Mouse (Mus musculus): Measurements from ENCODE around the gene Gm10277. TPM values are rescaled to one million over a fixed set of nuclear protein-coding genes. Genes with fewer than 3 reads are reported as not detected.

Gm10277 gene
- polyA plus RNA-seq, 1 experiment from 2014 or later = 1.1 TPM

GRCm38 (mm10) chr11:77800491-77800868, 12.9 kb upstream of the Gm10277 start:
- DNase-seq (ENCODE audit: low spot score) = no peak

DNA sequence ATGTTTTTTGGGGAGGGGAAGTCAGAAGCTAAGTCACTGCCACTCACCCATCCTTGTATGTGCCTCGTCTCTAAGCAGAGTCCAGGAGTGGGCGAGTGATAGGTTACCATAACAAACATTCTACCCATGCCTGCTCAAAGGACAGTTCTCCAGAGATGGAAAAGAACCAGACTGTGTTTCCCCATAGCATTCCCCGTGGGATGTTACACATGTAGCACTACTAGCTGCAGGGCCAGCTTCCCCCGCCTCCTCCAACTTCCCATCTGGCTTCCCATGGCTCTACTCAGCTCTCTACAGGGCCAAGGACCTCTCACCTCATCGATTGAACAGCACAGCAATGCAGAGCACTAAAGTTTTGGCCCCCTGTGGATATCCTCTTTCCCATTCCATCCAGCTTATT, 7.7 kb upstream of the Gm10277 start:
- DNase-seq (ENCODE audit: low spot score) = no peak

- DNase-seq (ENCODE audit: low spot score) = peak; percentile 98
Measured at GRCm38 (mm10) chr11:77793238-77793930, 5.8 kb upstream of the Gm10277 start.

- DNase-seq (ENCODE audit: low spot score) = peak; percentile 53
Measured at GRCm38 (mm10) chr11:77792566-77792909, 5.0 kb upstream of the Gm10277 start.

GRCm38 (mm10) chr11:77791752-77792565, 4.4 kb upstream of the Gm10277 start:
- DNase-seq (ENCODE audit: low spot score) = peak; percentile 92

DNA sequence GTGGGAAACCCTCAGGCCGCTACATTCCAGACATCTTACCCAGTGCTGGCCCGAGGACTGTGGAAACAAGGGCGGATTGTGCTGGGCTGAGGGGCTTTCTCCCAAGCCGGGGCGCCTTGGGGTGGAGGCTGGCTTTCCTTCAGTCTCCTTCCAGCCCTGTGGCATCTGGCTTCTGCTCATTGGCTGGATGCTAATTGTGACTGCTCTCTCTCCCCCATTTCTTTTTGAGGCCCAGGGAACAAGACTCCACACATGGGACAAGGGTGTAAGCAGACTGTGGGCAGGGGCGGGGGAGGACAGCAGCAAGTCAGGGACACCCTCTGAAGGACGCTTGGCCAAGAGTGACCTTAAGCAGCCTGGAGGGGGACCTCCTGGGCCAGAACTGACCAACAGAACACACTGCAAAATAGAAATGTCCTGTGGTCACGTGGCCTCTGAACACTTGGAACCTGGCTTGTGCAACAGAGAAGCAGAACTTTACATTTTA, 3.7 kb upstream of the Gm10277 start:
- DNase-seq (ENCODE audit: low spot score) = peak; percentile 8

DNA sequence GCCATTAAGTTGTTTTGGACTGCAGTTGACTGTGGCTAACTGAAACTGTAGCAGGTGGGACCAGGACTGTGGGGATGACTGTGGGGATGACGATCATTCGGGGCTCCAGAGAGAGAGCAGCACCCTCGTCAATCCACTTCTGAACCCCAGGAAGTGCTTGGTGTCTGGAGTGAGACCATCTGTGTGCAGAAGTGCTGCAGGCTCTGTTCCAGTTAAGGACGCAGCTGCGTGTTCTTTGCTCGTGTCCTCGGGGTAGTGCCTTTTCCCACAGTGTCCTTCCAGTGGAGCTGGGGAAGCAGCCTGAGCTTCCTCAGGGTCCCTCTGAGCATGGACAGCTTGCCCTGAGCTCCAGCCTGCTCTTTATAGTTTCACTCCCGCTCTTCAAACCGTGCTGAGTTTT, 2.7 kb upstream of the Gm10277 start:
- DNase-seq (ENCODE audit: low spot score) = peak; percentile 72

DNA sequence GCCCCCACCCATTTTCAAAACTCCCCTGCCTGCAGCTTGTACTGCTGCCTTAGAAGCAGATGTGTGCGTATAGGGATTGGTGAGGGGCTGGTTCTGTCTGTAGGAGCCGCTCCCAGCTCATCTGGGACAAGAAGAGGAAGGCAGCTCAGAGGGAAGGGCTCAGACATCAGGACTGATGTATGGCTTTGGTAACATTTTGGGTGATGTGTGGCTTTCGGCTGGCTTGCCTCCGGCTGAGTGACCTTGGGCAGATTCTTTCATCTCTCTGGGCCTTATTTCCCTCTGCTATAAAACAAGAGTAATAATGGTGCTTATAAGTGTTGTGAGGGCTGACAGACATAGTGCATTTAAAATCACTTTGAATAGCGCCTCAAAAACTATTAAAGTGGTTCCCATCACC, 2.0 kb upstream of the Gm10277 start:
- no peak for DNase-seq (ENCODE audit: low spot score)

- no peak for DNase-seq (ENCODE audit: low spot score)
Measured at GRCm38 (mm10) chr11:77785768-77786561, 1.6 kb downstream of the Gm10277 start.

DNA sequence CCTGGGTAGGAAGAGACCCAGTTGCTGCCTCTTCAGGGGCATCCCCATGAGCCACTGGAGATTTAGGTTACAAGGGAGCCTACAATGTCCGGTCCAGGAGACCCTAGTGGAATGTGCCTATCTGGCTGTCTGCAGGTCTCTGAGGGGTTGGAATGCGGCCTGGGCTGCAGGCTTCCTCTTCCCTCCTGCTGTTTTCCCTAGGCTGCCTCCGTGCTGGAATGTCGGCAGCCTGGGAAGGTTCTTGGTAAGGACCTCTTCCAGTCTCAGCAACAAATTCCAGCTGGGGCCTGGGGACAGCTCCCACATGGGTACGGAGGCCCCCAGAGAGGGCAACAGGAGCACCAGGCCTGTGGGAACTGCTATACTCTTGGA, 2.2 kb downstream of the Gm10277 start:
- DNase-seq (ENCODE audit: low spot score) = no peak

GRCm38 (mm10) chr11:77784894-77785293, 2.7 kb downstream of the Gm10277 start:
- no peak for DNase-seq (ENCODE audit: low spot score)

GRCm38 (mm10) chr11:77783747-77784646, 3.5 kb downstream of the Gm10277 start:
- peak; percentile 66 for DNase-seq (ENCODE audit: low spot score)

DNA sequence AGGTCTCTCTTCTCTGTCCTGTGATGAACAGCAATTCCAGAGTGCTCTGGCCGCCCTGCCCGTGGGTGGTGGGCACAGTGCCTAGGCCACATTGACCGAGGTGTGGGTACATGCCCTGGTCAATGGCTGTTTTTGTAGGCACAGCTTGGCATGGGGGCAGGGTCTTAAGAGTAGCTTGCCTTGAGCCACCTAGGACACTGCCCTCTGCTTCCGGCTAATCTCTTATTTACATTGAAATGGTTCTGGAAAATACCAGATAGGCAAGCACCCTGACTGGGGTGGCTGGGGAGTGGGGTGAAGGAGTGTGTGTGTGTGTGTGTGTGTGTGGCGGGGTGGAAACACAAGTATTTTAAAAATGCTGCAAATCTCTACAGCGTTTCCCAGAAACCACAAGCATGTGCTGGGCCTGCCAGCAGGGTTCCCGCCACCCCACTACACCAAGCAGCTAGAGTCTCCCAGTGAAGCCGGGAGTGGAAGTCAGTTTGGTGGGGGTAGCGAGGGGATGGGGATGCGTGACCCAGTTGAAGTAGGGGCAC, 4.3 kb downstream of the Gm10277 start:
- DNase-seq (ENCODE audit: low spot score) = no peak

GRCm38 (mm10) chr11:77782104-77782815, 5.3 kb downstream of the Gm10277 start:
- no peak for DNase-seq (ENCODE audit: low spot score)

DNA sequence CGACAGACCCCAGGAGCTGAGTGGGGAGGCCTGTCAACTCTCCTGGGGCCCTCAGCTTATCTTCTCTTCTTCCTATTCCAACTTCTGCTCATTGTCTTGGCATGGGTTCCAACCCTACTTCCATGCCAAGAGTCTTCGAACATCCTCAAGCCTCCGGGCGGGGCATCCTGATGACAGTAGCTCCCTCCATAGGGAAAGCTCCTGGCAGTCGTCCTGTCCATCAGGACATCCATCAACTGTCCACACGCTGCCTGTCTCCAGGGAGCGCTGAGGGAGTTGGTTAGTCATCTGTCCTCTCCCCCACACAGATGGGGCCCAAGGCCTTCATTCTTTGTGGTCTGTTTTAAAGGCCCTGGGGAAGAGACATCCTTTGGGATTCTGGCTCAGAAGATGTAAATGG, 6.5 kb downstream of the Gm10277 start:
- no peak for DNase-seq (ENCODE audit: low spot score)

DNA sequence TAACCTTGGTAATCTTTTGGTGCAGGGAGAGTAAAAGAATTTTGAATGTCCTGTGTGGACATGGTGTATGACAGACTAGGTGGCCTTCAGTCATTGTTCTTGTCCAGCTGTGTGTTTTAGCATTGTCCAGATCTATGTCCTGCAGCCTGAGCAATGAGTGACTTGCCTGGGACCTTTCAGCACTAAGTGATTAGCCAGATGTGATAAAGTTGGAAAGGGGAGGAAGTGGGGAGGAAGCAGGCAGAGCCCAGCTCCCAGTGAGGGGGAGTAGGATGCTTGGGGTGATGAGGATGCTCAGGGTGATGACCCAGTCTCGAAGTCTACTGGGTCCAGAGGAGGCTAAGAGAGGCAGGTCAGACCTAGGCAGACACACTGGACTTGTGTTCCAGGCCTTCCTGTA, 8.3 kb downstream of the Gm10277 start:
- DNase-seq (ENCODE audit: low spot score) = no peak

DNA sequence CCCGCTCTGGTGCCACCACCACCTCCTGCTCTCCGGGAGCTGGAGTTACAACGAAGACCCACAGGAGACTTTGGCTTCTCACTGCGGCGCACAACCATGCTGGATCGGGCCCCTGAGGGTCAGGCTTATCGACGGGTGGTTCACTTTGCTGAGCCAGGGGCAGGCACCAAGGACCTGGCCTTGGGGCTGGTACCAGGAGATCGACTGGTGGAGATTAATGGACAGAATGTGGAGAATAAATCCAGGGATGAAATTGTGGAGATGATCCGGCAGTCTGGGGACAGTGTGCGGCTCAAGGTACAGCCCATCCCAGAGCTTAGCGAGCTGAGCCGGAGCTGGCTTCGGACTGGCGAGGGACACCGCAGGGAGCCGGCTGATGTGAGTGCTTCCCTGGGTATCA, 9.6 kb downstream of the Gm10277 start:
- no peak for DNase-seq (ENCODE audit: low spot score)

- no peak for DNase-seq (ENCODE audit: low spot score)
Measured at GRCm38 (mm10) chr11:77777436-77777835, 10.1 kb downstream of the Gm10277 start.

DNA sequence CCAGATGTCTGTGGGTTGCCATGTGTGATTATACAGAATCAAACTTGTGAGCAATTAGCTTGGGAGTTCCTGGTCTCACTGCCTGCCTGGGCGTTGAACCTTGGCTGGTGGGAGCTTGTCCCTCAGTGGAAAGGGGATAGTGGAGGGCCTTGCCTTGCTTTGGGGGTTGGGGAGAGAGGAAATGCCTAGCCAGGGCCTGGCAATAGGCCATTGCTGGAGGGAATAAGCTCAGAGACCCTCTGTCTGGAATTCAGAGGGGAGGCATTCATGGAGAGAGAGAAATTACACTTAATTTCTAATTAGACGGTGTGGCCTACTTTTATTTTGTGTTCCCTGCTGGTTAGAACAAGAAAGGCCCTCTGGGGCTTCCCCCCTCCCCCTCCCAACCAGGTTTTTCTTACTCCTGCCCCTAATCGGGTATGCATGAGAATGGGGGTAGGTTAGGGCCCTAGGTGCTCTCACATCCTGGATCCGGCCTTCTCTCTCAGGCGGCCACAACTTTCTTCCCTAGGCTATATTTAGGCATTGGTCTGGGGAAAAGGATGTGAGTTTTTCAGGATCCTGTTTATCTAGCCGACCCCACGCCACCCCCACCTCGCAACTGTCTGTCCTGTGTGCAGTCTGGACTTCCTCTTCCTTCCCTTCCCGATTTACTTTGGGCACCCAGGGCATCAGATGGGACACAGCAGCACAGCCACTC, 11.7 kb downstream of the Gm10277 start:
- DNase-seq (ENCODE audit: low spot score) = no peak

All from thymus, postnatal 0 days (tissue).